Mouse (Mus musculus) bone marrow, adult 2 months (tissue): ENCODE results near the gene Arhgap29.

Experiments used
- CTCF ChIP-seq: fragments of 200-500 bp; IDR thresholded peaks from 2 replicates; pipeline ENCODE4 v1.5.1; 2011; ENCODE audit warnings: low read length, control low read depth; ENCODE audit not compliant: control insufficient read depth, insufficient read depth
- POLR2A ChIP-seq: fragments of 200-500 bp; IDR thresholded peaks from 2 replicates; pipeline ENCODE4 v1.6.1; 2011; ENCODE audit warnings: low read depth, mild to moderate bottlenecking, control low read depth, low read length, borderline replicate concordance; ENCODE audit not compliant: control insufficient read depth

DNA sequence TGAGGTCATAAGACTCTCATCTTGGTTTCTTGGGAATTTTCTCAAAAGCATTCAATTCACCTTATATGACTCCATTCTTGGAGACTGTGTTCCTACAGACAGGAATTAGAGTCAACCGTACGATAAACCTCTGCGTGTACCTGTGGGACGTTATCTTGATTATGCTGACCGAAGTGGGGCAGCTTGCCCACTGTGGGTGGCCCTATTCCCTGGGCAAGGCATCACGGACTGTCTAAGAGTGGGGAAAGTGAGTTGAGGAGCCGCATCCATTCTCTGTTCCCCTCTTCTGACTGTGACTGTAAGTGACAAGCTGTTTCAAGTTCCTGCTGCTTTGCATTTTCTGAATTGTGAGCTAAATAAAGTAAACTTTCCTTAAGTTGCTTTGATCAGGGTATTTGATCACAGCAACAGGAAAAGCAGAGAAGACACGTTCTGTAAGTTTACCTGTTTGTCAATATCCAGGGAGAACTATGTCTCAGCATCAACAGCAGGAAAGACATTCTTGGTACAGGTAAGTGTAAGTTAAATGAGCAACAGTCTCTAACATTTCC, at the start of gene Arhgap29:
- TF ChIP-seq CTCF (no peak), POLR2A (no peak)
